Mouse (Mus musculus) testis, postnatal 10 days (tissue): ENCODE data around the gene Skap2.

Source experiments
- DNase-seq: peaks from one replicate; pipeline ENCODE4 v3.0.0; 2021; ENCODE audit warnings: low spot score

Skap2 gene

GRCm38 (mm10) chr6:51843081-51843480, 169.3 kb downstream of the Skap2 start:
- no peak for DNase-seq

- DNase-seq, result no peak
Observed at GRCm38 (mm10) chr6:51838177-51838576, 174.2 kb downstream of the Skap2 start.

- DNase-seq, result no peak
Observed at GRCm38 (mm10) chr6:51833362-51833761, 179.0 kb downstream of the Skap2 start.

GRCm38 (mm10) chr6:51825621-51826021, 186.7 kb downstream of the Skap2 start:
- DNase-seq, result no peak

GRCm38 (mm10) chr6:51824136-51824830, 188.1 kb downstream of the Skap2 start:
- no peak for DNase-seq

GRCm38 (mm10) chr6:51822049-51822448, 190.3 kb downstream of the Skap2 start:
- DNase-seq, result no peak

- DNase-seq, result no peak
Observed at GRCm38 (mm10) chr6:51820853-51821252, 191.5 kb downstream of the Skap2 start.

- no peak for DNase-seq
Observed at GRCm38 (mm10) chr6:51816892-51817621, 195.3 kb downstream of the Skap2 start.

GRCm38 (mm10) chr6:51810906-51811305, 201.4 kb downstream of the Skap2 start:
- no peak for DNase-seq

GRCm38 (mm10) chr6:51809164-51809824, 203.1 kb downstream of the Skap2 start:
- no peak for DNase-seq

- DNase-seq, result no peak
Observed at GRCm38 (mm10) chr6:51808011-51808410, 204.3 kb downstream of the Skap2 start.
